Mouse (Mus musculus): ENCODE results near the gene Esd. TPM values are rescaled to one million over a fixed set of nuclear protein-coding genes. Genes with fewer than 3 reads are reported as not detected.

Esd gene
- polyA plus RNA-seq, 2 experiments = 101 to 220 TPM

GRCm38 (mm10) chr14:74774046-74774619, 42.0 kb downstream of the Esd start:
- WGBS (ENCODE audit: insufficient replicate concordance) = 59% methylated on average over 10 of the region's 10 CpGs
- no peaks in the 10 kb centered on the region for H3K4me1 ChIP-seq (replicated peaks; ENCODE audit: control insufficient read depth in 2 of 2, insufficient read depth in 2 of 2, low read length in 1 of 2)
- H3K4me3 ChIP-seq (ENCODE audit: insufficient read depth in 1 of 2, low read depth in 2 of 2, low read length in 2 of 2) = no peak overlapping the region
- no peak for TF ChIP-seq EP300 (IDR thresholded peaks at IDR 0.05; ENCODE audit: low read depth)
- TF ChIP-seq CTCF (IDR thresholded peaks at IDR 0.05; ENCODE audit: low read depth) = no peak
- H3K9me3 ChIP-seq (ENCODE audit: control insufficient read depth, low read length) = no peaks in the 10 kb centered on the region
- ATAC-seq (ENCODE audit: insufficient read depth) (no peak), DNase-seq (ENCODE audit: low read depth in 3 of 3, low spot score in 3 of 3) (no peak)
- H3K27me3 ChIP-seq (ENCODE audit: control insufficient read depth, insufficient read depth, low read length) = no peaks in the 10 kb centered on the region
- H3K4me2 ChIP-seq (ENCODE audit: low read depth) = no peak overlapping the region
- no peak overlapping the region for H3K9ac ChIP-seq (replicated peaks)
- H3K27ac ChIP-seq = no peak overlapping the region
- H3K36me3 ChIP-seq (replicated peaks; ENCODE audit: control insufficient read depth, insufficient read depth, low read depth) = no peaks in the 10 kb centered on the region; the same call in 1 of the 2 replicates

- H3K9me3 ChIP-seq (ENCODE audit: control insufficient read depth, low read length) = no peaks in the 10 kb centered on the region
- no peaks in the 10 kb centered on the region for H3K27me3 ChIP-seq (ENCODE audit: control insufficient read depth, insufficient read depth, low read length)
- TF ChIP-seq EP300 (IDR thresholded peaks at IDR 0.05; ENCODE audit: low read depth) (no peak), CTCF (IDR thresholded peaks at IDR 0.05; ENCODE audit: low read depth) (no peak)
- no peak for DNase-seq (ENCODE audit: low read depth in 3 of 3, low spot score in 3 of 3)
- 79% methylated on average over 11 of the region's 11 CpGs for WGBS (ENCODE audit: insufficient replicate concordance)
- no peak overlapping the region for H3K9ac ChIP-seq (replicated peaks)
- H3K4me1 ChIP-seq (replicated peaks; ENCODE audit: control insufficient read depth in 2 of 2, insufficient read depth in 2 of 2, low read length in 1 of 2) = no peaks in the 10 kb centered on the region
- no peak for ATAC-seq (ENCODE audit: insufficient read depth)
- H3K4me3 ChIP-seq (ENCODE audit: insufficient read depth in 1 of 2, low read depth in 2 of 2, low read length in 2 of 2) = no peak overlapping the region
- no peaks in the 10 kb centered on the region for H3K36me3 ChIP-seq (replicated peaks; ENCODE audit: control insufficient read depth, insufficient read depth, low read depth)
- H3K4me2 ChIP-seq (ENCODE audit: low read depth) = no peak overlapping the region
- H3K27ac ChIP-seq = no peak overlapping the region
Measured at GRCm38 (mm10) chr14:74784243-74784934, 52.3 kb downstream of the Esd start.

- Histone ChIP-seq H3K4me2 (ENCODE audit: low read depth) (no peak overlapping the region), H3K4me1 (replicated peaks; ENCODE audit: control insufficient read depth in 2 of 2, insufficient read depth in 2 of 2, low read length in 1 of 2) (peaks cover 0 to 3% of the 10 kb centered on the region in 2 experiments; a peak in 2 of 4 replicates), H3K27ac (no peak overlapping the region), H3K9me3 (ENCODE audit: control insufficient read depth, low read length) (no peaks in the 10 kb centered on the region), H3K36me3 (replicated peaks; ENCODE audit: control insufficient read depth, insufficient read depth, low read depth) (no peaks in the 10 kb centered on the region), H3K4me3 (ENCODE audit: insufficient read depth in 1 of 2, low read depth in 2 of 2, low read length in 2 of 2) (no peak overlapping the region), H3K27me3 (ENCODE audit: control insufficient read depth, insufficient read depth, low read length) (no peaks in the 10 kb centered on the region), H3K9ac (replicated peaks) (no peak overlapping the region)
- WGBS (ENCODE audit: insufficient replicate concordance) = 76% methylated on average over 3 of the region's 3 CpGs
- ATAC-seq (ENCODE audit: insufficient read depth) (no peak), DNase-seq (ENCODE audit: low read depth in 3 of 3, low spot score in 3 of 3) (no peak)
- TF ChIP-seq EP300 (IDR thresholded peaks at IDR 0.05; ENCODE audit: low read depth) (no peak), CTCF (IDR thresholded peaks at IDR 0.05; ENCODE audit: low read depth) (no peak)
Measured at GRCm38 (mm10) chr14:74787717-74788116, 55.6 kb downstream of the Esd start.

DNA sequence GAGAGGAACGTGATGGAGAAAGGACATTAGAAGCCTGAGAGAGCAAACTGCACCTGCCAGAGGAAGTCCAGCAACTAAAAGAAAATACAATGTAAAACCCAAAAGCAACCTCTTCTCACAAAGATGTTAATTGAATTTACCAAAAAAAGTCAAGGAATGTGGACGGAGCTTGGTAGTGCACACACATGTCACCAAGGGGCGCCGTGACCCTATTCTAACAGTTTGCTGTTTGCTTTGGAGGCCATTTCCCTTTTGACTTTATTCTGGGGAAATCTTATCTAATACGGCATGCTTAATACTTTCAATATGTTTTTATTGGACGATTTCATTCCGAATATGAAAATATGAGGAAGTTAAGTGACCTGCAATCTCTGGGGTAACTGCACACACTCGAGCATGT, 56.7 kb downstream of the Esd start:
- Histone ChIP-seq H3K27me3 (ENCODE audit: control insufficient read depth, insufficient read depth, low read length) (no peaks in the 10 kb centered on the region), H3K4me1 (replicated peaks; ENCODE audit: control insufficient read depth in 2 of 2, insufficient read depth in 2 of 2, low read length in 1 of 2) (peaks cover 0 to 3% of the 10 kb centered on the region in 2 experiments; a peak in 2 of 4 replicates), H3K36me3 (replicated peaks; ENCODE audit: control insufficient read depth, insufficient read depth, low read depth) (no peaks in the 10 kb centered on the region), H3K27ac (no peak overlapping the region), H3K9ac (replicated peaks) (no peak overlapping the region), H3K4me2 (ENCODE audit: low read depth) (no peak overlapping the region), H3K9me3 (ENCODE audit: control insufficient read depth, low read length) (no peaks in the 10 kb centered on the region), H3K4me3 (ENCODE audit: insufficient read depth in 1 of 2, low read depth in 2 of 2, low read length in 2 of 2) (no peak overlapping the region)
- WGBS (ENCODE audit: insufficient replicate concordance) = 73% methylated on average over 8 of the region's 8 CpGs
- DNase-seq (ENCODE audit: low read depth in 3 of 3, low spot score in 3 of 3) (no peak), ATAC-seq (ENCODE audit: insufficient read depth) (no peak)
- TF ChIP-seq EP300 (IDR thresholded peaks at IDR 0.05; ENCODE audit: low read depth) = no peak
- TF ChIP-seq CTCF (IDR thresholded peaks at IDR 0.05; ENCODE audit: low read depth) = peak; percentile 22; the same call in 1 of the 2 replicates

DNA sequence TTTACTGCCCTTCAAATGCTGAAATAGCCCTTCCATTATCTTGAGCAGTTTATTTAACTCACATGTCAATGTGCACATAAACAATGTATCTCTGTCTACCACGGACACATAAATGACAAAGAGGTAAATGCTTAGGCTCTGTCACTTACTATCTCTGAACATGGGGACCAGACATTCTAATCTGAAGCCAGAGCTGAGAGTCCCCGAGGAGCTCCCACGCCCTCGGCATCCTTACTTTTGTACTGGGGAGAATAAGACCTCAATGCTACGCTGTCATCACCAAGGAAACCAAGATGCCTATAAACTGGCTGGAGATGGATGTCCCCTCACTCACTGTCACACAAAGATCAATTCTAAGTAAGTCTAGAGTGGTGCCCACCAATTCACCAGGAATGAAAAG, 58.4 kb downstream of the Esd start:
- H3K4me3 ChIP-seq (ENCODE audit: insufficient read depth in 1 of 2, low read depth in 2 of 2, low read length in 2 of 2) = no peak overlapping the region
- WGBS (ENCODE audit: insufficient replicate concordance) = 58% methylated on average over 5 of the region's 5 CpGs
- H3K27ac ChIP-seq = no peak overlapping the region
- no peaks in the 10 kb centered on the region for H3K36me3 ChIP-seq (replicated peaks; ENCODE audit: control insufficient read depth, insufficient read depth, low read depth)
- peaks cover 0 to 3% of the 10 kb centered on the region in 2 experiments; a peak in 2 of 4 replicates for H3K4me1 ChIP-seq (replicated peaks; ENCODE audit: control insufficient read depth in 2 of 2, insufficient read depth in 2 of 2, low read length in 1 of 2)
- no peak overlapping the region for H3K4me2 ChIP-seq (ENCODE audit: low read depth)
- DNase-seq (ENCODE audit: low read depth in 3 of 3, low spot score in 3 of 3) (no peak), ATAC-seq (ENCODE audit: insufficient read depth) (no peak)
- H3K9ac ChIP-seq (replicated peaks) = no peak overlapping the region
- no peaks in the 10 kb centered on the region for H3K27me3 ChIP-seq (ENCODE audit: control insufficient read depth, insufficient read depth, low read length)
- TF ChIP-seq CTCF (IDR thresholded peaks at IDR 0.05; ENCODE audit: low read depth) (no peak), EP300 (IDR thresholded peaks at IDR 0.05; ENCODE audit: low read depth) (no peak)
- H3K9me3 ChIP-seq (ENCODE audit: control insufficient read depth, low read length) = no peaks in the 10 kb centered on the region

Measured in liver, embryonic 14.5 days (tissue).